Mouse (Mus musculus): ENCODE results near the gene Med28.

The Med28 gene

DNA sequence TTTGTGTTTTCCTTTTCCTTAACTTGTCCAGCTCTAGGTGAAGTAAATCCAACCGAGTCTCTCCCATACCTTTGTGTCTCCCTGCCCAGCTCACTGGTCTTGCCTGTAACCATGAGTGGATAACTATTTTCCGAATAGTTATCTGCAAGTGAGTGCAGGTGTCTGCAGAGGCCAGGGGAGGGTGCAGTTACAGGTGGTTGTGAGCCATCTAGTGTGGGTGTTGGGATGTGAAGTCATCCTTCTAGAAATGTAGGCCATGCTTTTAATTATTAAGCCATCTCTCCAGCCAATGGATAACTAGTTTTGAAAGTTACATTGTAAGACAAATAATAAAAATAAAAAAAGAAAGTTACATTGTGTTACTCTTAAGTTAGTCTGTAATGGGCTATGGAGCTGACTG lies 6.5 kb upstream of the Med28 start:
- DNase-seq = no peak

DNA sequence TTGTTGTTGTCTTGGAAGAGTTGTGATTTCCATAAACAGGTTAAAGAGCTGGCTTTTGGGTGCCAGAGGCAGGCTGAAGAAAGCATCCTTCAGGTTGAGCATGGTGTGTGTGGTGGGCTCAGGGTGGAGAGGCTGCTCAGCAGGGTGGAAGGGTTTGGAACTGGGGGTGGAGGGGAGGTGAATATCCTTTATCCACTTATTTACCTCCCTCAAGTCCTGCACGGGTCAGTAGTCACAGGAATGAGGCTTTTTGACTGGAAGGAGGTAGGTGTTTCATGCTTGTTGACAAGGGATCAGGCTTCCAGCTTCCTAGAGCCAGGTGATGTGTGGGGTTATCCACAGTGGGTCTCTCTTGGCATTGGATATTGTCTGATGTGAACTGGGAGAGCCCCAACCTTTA lies 5.4 kb upstream of the Med28 start:
- DNase-seq = no peak

DNA sequence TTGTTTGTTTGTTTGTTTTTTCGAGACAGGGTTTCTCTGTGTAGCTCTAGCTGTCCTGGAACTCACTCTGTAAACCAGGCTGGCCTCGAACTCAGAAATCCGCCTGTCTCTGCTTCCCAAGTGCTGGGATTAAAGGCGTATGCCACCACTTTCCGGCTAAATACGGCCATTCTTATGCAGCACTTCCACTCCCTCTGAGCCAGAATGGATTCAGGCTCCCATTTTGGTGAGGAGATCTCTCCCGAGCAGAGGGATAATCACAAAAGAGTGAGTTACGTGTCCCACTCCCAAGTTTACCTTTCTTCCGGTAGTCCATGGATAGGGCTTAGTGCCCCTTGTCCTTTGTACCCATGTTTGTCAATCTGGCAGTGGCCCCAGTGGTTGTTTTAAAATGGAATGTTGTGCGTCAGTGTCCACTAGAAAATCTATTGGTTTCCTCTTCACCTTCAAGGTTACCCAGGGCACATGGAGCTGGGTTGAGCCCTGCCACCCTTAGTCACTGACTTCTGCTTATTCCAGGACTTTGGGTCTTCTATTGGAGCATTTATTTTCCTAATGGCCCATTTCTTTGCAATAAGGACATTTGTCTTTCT lies 4.8 kb upstream of the Med28 start:
- DNase-seq = no peak

DNA sequence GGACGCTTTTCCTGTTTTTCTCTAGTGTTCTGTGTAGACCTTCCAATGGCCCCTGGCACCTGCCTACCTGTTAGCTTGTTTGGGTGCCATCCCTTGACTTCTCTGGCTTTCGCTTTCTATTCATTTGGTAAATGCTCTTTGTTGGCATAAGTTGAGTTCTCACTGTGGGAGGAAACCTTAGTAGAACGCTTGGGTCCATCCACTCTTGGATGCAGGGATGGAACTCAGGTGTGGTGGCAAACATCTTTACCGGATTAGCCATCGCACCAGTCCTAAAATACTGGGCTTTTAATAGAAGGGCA lies 731 bp downstream of the Med28 start:
- no peak for DNase-seq

DNA sequence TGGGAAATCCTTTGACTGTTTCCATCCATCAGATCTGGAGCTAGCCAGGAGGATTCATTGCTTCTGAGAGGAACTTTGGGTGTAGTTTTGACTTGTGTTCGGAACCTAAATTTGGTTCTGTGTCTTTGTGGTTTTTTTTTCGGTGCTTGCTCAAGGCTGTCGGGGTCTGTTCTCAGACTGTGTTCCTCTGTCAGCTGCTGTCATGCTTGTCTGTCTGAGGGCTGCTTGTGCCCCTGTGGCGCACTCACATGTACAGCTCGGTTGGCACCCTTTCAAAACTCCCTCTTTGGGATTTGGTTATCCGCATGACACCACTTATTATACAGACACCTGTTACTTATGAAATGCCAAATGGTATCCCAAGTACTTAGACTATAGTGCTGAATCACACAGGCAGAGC lies 1.6 kb downstream of the Med28 start:
- no peak for DNase-seq

DNA sequence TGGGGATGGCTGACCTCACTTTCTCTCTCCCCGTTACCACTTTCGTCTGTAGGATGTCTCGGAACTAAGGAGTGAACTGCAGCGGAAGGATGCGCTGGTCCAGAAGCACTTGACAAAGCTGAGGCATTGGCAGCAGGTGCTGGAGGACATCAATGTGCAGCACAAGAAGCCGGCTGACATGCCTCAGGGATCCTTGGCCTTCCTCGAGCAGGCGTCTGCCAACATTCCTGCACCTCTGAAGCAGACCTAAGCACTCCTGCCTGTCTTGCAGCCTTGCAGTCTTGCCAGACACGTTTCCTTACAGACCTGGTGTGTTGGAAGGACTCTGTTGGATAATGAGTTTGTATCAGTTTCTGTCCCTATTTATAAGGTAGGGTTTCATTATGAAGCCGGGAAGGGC lies 5.1 kb downstream of the Med28 start:
- no peak for DNase-seq

DNA sequence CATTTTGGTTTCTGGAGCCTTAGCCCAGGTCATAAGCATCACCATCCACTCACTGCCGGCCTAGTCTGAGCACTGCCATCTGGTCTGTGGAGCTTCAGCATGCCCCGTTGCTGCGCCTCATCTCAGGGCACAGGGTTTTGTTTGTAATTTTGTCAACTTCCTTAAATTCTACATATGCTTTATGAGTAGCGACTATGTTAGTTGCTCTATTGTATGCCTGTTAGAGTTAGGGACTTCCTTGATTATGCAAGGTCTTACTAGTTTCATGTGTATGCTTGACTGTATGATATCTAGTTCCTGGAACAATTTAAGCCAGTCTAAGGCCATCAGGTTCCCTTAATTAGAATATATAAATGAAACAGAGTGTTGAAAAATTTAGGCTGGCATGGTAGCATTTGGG lies 6.3 kb downstream of the Med28 start:
- DNase-seq = no peak

DNA sequence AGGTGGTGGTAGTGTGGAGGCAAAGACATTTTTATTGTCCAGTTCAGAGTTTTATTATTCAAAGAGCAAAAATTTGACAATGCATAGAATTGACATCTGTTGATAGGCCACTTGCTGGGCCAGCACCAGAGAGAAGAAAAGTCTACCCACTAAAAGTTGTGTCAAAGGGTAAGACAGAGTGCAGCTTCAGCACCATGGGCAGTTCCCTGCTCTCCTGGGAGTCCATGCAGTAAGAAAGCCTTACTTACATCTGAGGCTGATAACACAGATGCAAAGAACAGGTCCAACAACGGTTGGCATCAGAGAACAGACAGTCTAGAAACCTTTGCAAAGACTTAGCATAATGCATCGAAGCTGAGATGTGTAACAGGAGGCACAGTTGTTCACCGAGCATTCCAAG lies 9.7 kb downstream of the Med28 start:
- peak; percentile 9 for DNase-seq

DNA sequence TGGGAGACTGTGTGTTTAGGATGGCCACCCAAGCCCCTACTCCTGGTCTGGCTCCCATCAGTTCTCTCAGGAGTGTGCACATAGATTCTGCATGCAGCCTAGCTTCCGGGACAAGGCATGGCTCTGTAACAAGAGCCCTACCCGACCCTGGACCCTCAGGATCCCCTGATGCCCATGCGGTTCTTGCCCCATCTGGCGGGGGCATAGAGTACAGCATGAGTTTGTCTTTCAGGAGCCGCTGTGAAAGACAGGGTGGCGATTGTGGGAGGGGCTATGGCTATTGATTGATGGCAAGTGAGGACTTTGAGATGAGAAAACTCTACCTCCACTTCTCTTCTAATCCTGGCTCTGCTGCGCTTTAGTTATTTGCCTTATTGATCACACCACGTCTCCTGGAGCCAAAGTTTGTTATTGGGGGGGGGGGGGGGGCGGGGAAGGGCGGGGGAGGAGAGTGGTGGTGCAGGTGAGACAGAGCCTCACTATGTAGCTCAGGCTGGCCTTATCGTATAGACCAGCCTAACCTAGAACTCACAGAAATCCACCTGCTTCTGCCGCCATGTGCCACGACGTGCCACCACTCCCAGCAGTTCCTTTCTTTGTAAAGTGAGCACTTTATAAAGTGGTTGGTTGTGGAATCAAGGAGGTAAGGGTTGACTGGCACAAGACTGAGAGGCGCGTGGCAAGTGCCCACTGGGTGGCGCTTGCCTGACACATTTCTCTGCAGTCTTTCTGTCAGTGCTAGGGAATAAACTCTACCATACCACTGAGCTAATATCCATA lies 14.5 kb downstream of the Med28 start:
- DNase-seq = peak; percentile 79 to 81

DNA sequence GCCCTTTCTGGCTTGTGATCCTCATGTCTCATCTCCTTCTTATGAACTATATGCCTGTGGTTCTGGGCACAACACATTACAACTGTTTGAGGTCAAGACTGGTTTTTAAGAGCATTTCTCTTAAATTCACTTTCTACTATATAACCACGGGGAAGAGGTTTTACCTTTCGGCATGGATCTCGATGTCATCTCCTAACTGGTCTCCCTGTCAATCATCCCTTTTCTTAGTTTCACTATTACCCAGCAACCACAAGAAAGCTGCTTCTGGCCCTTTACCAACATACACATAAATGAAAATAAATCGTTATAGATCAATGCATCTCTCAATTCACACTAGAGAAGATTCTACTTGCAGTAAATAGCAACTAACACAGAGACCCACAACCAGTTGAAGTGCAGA lies 15.1 kb downstream of the Med28 start:
- no peak for DNase-seq

DNA sequence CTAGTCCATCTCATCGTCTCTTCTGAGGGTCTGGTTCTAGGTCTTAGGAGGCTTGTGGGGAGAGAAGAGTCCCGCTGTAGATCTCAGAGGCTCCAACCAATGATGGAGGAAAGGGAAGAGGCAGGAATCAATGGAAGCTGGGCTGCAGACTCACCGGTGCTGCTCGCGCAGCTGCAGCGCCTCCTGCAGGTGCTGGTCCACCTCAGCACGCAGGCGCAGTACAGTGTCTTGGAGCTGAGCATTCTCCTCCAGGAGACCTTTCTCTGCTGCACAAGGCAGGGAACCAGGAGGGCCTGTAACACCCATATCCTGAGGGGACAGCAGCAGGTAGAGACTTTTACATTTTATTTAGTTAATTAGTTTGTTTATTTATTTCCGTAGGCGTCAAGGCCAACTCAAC lies 19.5 kb downstream of the Med28 start:
- no peak for DNase-seq

DNA sequence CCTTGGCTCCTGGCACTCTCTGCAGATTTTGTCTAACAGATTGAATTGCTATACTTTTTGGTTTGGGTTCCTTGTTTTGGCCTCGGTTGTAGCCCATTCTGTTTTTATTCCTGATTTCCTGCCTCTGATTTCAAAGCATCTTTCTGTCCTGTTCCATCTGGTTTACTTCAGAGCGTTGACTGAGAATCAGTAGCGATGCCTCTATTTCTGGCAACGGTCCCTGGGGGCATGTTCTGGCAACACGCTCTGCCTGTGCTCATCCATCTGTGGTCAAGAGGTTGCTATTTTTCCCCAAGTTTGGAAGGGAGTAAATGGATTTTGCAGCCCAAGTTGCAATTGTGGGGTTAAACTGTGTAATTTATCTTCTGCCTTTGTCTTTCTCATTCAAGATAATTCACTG lies 23.3 kb downstream of the Med28 start:
- DNase-seq = no peak

DNA sequence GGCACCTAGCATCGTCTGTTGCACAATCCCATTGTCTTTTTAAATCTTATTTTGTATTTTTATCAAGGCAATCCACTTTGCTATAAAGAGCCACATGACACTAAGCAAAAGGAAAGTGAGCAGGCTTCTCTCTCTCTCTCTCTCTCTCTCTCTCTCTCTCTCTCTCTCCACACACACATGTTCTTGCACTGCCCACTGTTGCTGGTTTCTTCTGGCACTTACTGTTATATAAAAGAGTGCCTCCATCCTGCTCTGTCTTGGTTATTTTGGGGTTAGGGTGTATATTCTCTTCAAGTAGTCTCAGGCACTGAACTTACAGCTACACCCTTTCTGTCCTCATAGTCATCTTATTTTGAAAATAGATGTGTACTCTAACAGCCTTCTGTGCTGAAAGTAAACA lies 29.6 kb downstream of the Med28 start:
- no peak for DNase-seq

DNA sequence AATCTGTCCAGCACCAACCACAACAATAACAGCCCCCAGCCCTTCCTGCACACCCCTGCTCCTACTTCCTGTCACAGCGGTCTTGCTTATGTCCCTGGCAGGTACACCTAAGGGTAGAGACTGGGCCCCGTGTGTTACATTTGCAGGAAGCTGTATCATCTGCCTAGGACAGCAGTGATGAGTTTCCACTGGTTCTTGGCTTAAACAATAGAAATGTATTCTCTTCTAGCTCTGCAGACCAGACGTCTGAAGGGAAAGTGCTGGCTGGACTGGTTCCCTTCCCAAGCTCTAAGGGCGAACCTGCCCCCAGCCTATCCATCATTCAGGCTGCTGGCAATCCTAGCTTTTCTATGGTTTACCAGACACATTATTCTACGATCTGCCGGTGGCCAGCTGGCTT lies 44.0 kb downstream of the Med28 start:
- DNase-seq = no peak

DNA sequence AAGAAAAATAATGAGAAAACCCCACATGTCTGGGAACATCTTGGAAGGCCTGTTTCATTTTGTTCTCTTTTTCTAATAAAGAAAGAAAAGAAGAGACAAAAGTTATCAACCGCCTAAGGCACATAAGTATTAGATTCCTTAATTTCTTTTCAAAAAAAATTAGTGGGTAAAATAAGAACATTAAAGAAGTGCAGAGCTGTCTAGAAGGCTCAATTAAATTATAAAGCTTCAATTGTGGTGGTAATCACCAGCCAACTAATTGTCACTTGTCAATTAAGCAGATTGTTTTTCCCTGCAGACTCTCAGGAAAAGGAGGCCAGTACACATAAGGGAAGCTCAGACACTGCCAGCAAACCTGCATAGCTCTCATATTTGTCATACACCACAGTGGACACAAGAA lies 45.8 kb downstream of the Med28 start:
- no peak for DNase-seq

DNA sequence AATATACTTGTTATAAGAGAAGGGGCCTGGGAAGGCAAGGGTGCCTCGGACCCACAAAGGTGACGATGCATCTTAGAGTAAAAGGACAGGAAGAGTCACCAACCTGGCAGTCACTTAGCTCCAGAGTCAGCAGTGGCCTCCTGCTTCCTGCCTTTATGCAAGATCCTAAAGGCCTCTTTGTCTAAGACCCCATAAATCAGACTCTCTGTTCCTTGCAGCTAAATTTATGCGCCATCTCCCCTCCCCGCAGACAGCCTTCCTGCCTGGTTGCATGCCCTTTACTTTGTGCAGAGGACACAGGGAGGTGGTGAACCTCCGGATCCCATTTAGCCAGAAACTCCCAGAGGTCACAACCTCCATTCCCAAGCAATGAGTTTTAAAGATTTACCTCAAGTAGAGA lies 52.8 kb downstream of the Med28 start:
- DNase-seq = no peak

DNA sequence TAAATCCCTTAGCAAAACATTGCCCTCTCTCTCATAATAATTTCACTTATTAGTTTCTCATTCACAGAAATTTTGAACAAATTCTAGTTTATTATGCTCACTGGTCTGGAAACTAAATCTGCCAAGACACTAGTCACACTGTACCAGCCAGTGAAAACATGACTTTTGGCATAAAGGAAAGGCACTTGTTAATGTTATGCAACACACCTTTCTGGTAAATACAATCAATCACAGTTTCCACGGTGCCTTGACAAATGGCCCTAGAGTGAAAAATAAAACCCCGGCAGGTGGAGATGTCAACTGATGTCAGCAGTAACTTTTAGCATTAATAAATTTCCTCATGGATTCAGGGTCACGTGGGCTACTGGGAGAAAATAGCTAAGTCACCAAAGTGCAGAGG lies 56.7 kb downstream of the Med28 start:
- no peak for DNase-seq

DNA sequence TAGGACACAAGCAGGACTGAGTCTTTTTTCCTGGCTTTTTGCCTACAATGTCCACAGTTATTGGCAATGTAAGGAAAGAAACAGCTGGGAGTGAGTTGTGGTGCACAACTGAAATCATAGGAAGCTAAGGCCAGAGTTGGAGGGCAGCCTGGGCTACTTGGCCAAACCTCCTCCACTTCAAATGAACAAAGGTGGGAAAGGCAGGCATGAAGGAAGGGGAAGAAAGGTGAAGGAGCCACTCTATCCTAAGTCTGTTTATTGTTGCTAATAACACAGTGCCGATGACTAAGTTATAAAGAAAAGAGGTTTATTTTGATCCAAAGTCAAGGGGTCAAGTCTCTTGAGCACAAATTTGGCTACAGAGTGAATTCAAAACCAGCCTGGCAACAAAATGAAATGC lies 57.3 kb downstream of the Med28 start:
- DNase-seq = no peak
